Mouse (Mus musculus) liver, embryonic 12.5 days (tissue): Measurements from ENCODE around the gene Clca3b. TPM values are rescaled to one million over a fixed set of nuclear protein-coding genes. Genes with fewer than 3 reads are reported as not detected.
"Not testable (repeated sequence)": the region's sequence is repeated elsewhere in the genome, so short reads cannot be mapped to it uniquely, and the experiment has no call there.

ENCODE experiments used
- ATAC-seq: fragments of 200-750 bp; cut with Nextera tagmentation; 2 replicates; pipeline ENCODE4 v1.8.0; 2017; ENCODE audit warnings: moderate number of reproducible peaks, mild to moderate bottlenecking, moderate library complexity
- H3K27ac ChIP-seq: fragments of 300-500 bp; sonication (generic); 2 replicates; pipeline ENCODE4 v1.5.1; 2016; ENCODE audit warnings: mild to moderate bottlenecking
- H3K27me3 ChIP-seq: fragments of 300-500 bp; sonication (generic); replicated peaks from 2 replicates; pipeline ENCODE4 v1.6.1; 2016; ENCODE audit warnings: mild to moderate bottlenecking, moderate library complexity
- H3K36me3 ChIP-seq: fragments of 300-500 bp; sonication (generic); 2 replicates; pipeline ENCODE4 v1.6.1; 2016; ENCODE audit warnings: mild to moderate bottlenecking, moderate library complexity
- H3K4me1 ChIP-seq: fragments of 300-500 bp; sonication (generic); 2 replicates; pipeline ENCODE4 v1.6.1; 2016
- H3K4me2 ChIP-seq: fragments of 300-500 bp; sonication (generic); 2 replicates; pipeline ENCODE4 v1.6.1; 2016; ENCODE audit warnings: mild to moderate bottlenecking, moderate library complexity
- H3K4me3 ChIP-seq: fragments of 300-500 bp; sonication (generic); 2 replicates; pipeline ENCODE4 v1.5.1; 2016; ENCODE audit warnings: mild to moderate bottlenecking, moderate library complexity
- H3K9ac ChIP-seq: fragments of 300-500 bp; sonication (generic); 2 replicates; pipeline ENCODE4 v1.6.1; 2016; ENCODE audit warnings: mild to moderate bottlenecking, moderate library complexity
- H3K9me3 ChIP-seq: fragments of 300-500 bp; sonication (generic); replicated peaks from 2 replicates; pipeline ENCODE4 v1.6.1; 2016; ENCODE audit warnings: mild to moderate bottlenecking, moderate library complexity
- WGBS: fragments of 180-500 bp; shearing (Covaris S2); methylation state at CpG from one replicate; pipeline ENCODE4 v1.1.7; 2016; ENCODE audit not compliant: insufficient replicate concordance; 5-methylcytosine and 5-hydroxymethylcytosine counted together
- polyA plus RNA-seq: library from polyadenylated mRNA; unstranded; fragments of >200 nt; fragmentation: Nextera tagmentation; extraction: Ambion mirVana; gene quantifications from 2 replicates; pipeline ENCODE4 v1.2.1, GENCODE M21; 2016

The Clca3b gene
- polyA plus RNA-seq: not detected in 2 replicates

GRCm38 (mm10) chr3:144849014-144849556, at the start of gene Clca3b:
Gene Clca3b, minus strand, starts transcription at chr3:144849357.
- ATAC-seq, H3K4me1 ChIP-seq, H3K9ac ChIP-seq, H3K4me3 ChIP-seq, H3K27me3 ChIP-seq, H3K27ac ChIP-seq, H3K36me3 ChIP-seq, H3K9me3 ChIP-seq, H3K4me2 ChIP-seq: not testable (repeated sequence)
- 83% methylated on average over 9 of the region's 9 CpGs for WGBS

GRCm38 (mm10) chr3:144897042-144897678, 48.0 kb upstream of the Clca3b start:
- Histone ChIP-seq H3K4me1 (no peaks in the 10 kb centered on the region), H3K4me3 (no peak overlapping the region), H3K27ac (no peak overlapping the region), H3K9ac (no peak overlapping the region), H3K27me3 (no peaks in the 10 kb centered on the region), H3K4me2 (no peak overlapping the region), H3K9me3 (no peaks in the 10 kb centered on the region), H3K36me3 (no peaks in the 10 kb centered on the region)
- WGBS: 58% methylated on average over 2 of the region's 2 CpGs
- no peak for ATAC-seq

GRCm38 (mm10) chr3:144890246-144890758, 41.1 kb upstream of the Clca3b start:
- H3K4me2 ChIP-seq: no peak overlapping the region
- no peaks in the 10 kb centered on the region for H3K9me3 ChIP-seq
- no peak overlapping the region for H3K9ac ChIP-seq
- no peaks in the 10 kb centered on the region for H3K4me1 ChIP-seq
- no peak for ATAC-seq
- WGBS: 38% methylated on average over 2 of the region's 2 CpGs
- no peak overlapping the region for H3K4me3 ChIP-seq
- no peak overlapping the region for H3K27ac ChIP-seq
- no peaks in the 10 kb centered on the region for H3K27me3 ChIP-seq
- no peaks in the 10 kb centered on the region for H3K36me3 ChIP-seq

- Histone ChIP-seq H3K9me3 (no peaks in the 10 kb centered on the region), H3K4me2 (no peak overlapping the region), H3K36me3 (no peaks in the 10 kb centered on the region), H3K27ac (no peak overlapping the region), H3K9ac (no peak overlapping the region), H3K4me1 (no peaks in the 10 kb centered on the region), H3K27me3 (no peaks in the 10 kb centered on the region), H3K4me3 (no peak overlapping the region)
- no peak for ATAC-seq
Observed at GRCm38 (mm10) chr3:144886957-144887356, 37.8 kb upstream of the Clca3b start.

GRCm38 (mm10) chr3:144872012-144872411, 22.9 kb upstream of the Clca3b start:
- WGBS: 37% methylated on average over 4 of the region's 4 CpGs
- H3K9ac ChIP-seq, H3K27ac ChIP-seq, ATAC-seq, H3K4me3 ChIP-seq, H3K27me3 ChIP-seq, H3K4me2 ChIP-seq, H3K4me1 ChIP-seq, H3K9me3 ChIP-seq, H3K36me3 ChIP-seq: not testable (repeated sequence)

- 50% methylated on average over 4 of the region's 4 CpGs for WGBS
- Histone ChIP-seq H3K4me2 (no peak overlapping the region), H3K36me3 (no peaks in the 10 kb centered on the region), H3K9me3 (no peaks in the 10 kb centered on the region), H3K27ac (no peak overlapping the region), H3K9ac (no peak overlapping the region), H3K27me3 (no peaks in the 10 kb centered on the region), H3K4me1 (no peaks in the 10 kb centered on the region), H3K4me3 (no peak overlapping the region)
- ATAC-seq: no peak
Observed at GRCm38 (mm10) chr3:144849584-144849983, 427 bp upstream of the Clca3b start.

- Histone ChIP-seq H3K4me1 (no peaks in the 10 kb centered on the region), H3K9ac (no peak overlapping the region), H3K36me3 (no peaks in the 10 kb centered on the region), H3K27ac (no peak overlapping the region), H3K9me3 (no peaks in the 10 kb centered on the region), H3K27me3 (no peaks in the 10 kb centered on the region), H3K4me3 (no peak overlapping the region), H3K4me2 (no peak overlapping the region)
- ATAC-seq: no peak
- whole genome bisulfite sequencing: 67% methylated on average over 6 of the region's 6 CpGs
Observed at GRCm38 (mm10) chr3:144827257-144827656, 21.9 kb downstream of the Clca3b start.

- Histone ChIP-seq H3K36me3 (no peaks in the 10 kb centered on the region), H3K27ac (no peak overlapping the region), H3K9ac (no peak overlapping the region), H3K4me1 (no peaks in the 10 kb centered on the region), H3K4me3 (no peak overlapping the region), H3K27me3 (no peaks in the 10 kb centered on the region), H3K4me2 (no peak overlapping the region), H3K9me3 (no peaks in the 10 kb centered on the region)
- WGBS: 16% methylated on average over 10 of the region's 10 CpGs
- ATAC-seq: no peak
Observed at GRCm38 (mm10) chr3:144825151-144825550, 24.0 kb downstream of the Clca3b start.

GRCm38 (mm10) chr3:144823331-144823730, 25.8 kb downstream of the Clca3b start:
- H3K4me3 ChIP-seq: no peak overlapping the region
- no peak overlapping the region for H3K9ac ChIP-seq
- H3K4me2 ChIP-seq: no peak overlapping the region
- WGBS: 61% methylated on average over 5 of the region's 5 CpGs
- H3K36me3 ChIP-seq: no peaks in the 10 kb centered on the region
- H3K9me3 ChIP-seq: no peaks in the 10 kb centered on the region
- no peak for ATAC-seq
- H3K4me1 ChIP-seq: no peaks in the 10 kb centered on the region
- no peak overlapping the region for H3K27ac ChIP-seq
- no peaks in the 10 kb centered on the region for H3K27me3 ChIP-seq

- Histone ChIP-seq H3K4me1 (no peaks in the 10 kb centered on the region), H3K9ac (no peak overlapping the region), H3K4me2 (no peak overlapping the region), H3K36me3 (no peaks in the 10 kb centered on the region), H3K9me3 (no peaks in the 10 kb centered on the region), H3K4me3 (no peak overlapping the region), H3K27ac (no peak overlapping the region), H3K27me3 (no peaks in the 10 kb centered on the region)
- WGBS: 29% methylated on average over 1 of the region's 1 CpGs
- ATAC-seq: no peak
Observed at GRCm38 (mm10) chr3:144820632-144821031, 28.5 kb downstream of the Clca3b start.

GRCm38 (mm10) chr3:144819219-144819618, 29.9 kb downstream of the Clca3b start, which contains the start of gene Clca3a2:
Gene Clca3a2, minus strand, starts transcription at chr3:144819494.
- H3K4me2 ChIP-seq, H3K4me3 ChIP-seq, ATAC-seq, H3K9ac ChIP-seq, H3K9me3 ChIP-seq, H3K27me3 ChIP-seq, H3K4me1 ChIP-seq, H3K36me3 ChIP-seq, H3K27ac ChIP-seq: not testable (repeated sequence)
- 62% methylated on average over 6 of the region's 6 CpGs for WGBS

- not testable (repeated sequence) for H3K27ac ChIP-seq, H3K9ac ChIP-seq, H3K4me1 ChIP-seq, H3K4me3 ChIP-seq, H3K9me3 ChIP-seq, H3K4me2 ChIP-seq, H3K27me3 ChIP-seq, ATAC-seq, H3K36me3 ChIP-seq
- 74% methylated on average over 6 of the region's 6 CpGs for WGBS
Observed at GRCm38 (mm10) chr3:144813336-144813735, 35.8 kb downstream of the Clca3b start.

GRCm38 (mm10) chr3:144811821-144812220, 37.3 kb downstream of the Clca3b start:
- H3K4me2 ChIP-seq: no peak overlapping the region
- ATAC-seq: no peak

More at GRCm38 (mm10) chr3:144811821-144812220, 37.3 kb downstream of the Clca3b start:
- Histone ChIP-seq H3K9me3 (no peaks in the 10 kb centered on the region), H3K27ac (no peak overlapping the region), H3K9ac (no peak overlapping the region), H3K4me3 (no peak overlapping the region), H3K4me1 (no peaks in the 10 kb centered on the region), H3K27me3 (no peaks in the 10 kb centered on the region), H3K36me3 (no peaks in the 10 kb centered on the region)
- WGBS: 27% methylated on average over 3 of the region's 3 CpGs
